Mouse (Mus musculus) central nervous system, embryonic 11.5 days (tissue): ENCODE data around the gene Olfml2a. TPM values are rescaled to one million over a fixed set of nuclear protein-coding genes. Genes with fewer than 3 reads are reported as not detected.

Experiments used
- polyA plus RNA-seq: library from polyadenylated mRNA; depleted of rRNA; stranded (reverse); fragments of >200 nt; gene quantifications from 2 replicates; pipeline ENCODE4 v1.2.3, GENCODE M21; 2012; rRNA removed

The Olfml2a gene
- polyA plus RNA-seq: 2.3 and 3.2 TPM in 2 replicates

DNA sequence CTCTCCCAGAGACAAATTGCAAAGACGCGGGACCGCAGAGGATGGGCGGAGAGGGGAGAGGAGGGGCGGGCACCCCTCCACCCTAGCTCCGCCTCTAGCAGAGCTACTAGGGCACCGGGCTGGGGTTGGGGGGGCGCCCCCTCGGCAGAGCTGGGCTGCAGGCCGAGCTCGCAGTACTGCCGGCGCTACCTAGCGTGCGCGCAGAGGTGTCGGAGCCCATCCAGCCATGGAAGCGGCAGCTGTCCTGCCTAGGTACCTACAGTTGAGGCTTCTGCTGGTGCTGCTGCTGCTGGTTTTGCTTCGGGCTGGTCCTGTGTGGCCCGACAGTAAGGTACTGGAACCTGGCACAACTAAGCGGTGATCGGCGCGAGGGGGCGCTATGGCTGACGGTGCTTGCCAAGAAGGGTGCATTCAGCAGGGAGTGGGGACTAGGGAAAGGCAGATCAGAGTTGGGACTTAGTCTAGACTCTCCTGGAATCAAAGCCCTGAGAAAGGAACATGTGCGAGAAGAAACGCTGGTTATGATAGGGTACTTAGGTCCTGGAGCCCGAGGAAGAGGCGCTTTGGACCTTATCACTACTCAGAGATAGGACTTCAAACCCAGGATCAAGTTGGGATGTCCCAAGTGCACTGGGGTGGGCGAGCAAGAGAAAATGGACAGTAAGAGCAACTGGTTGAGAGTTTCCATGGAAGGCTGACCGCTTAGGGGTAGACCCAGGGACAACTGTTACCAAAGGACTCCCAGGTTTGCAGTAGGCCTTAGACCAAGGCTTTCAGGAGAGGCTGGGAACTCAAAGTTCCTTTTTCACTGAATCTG is at the start of gene Olfml2a:
Gene Olfml2a (plus strand): TSS at position 128 of the 817 bp plus-strand sequence.

DNA sequence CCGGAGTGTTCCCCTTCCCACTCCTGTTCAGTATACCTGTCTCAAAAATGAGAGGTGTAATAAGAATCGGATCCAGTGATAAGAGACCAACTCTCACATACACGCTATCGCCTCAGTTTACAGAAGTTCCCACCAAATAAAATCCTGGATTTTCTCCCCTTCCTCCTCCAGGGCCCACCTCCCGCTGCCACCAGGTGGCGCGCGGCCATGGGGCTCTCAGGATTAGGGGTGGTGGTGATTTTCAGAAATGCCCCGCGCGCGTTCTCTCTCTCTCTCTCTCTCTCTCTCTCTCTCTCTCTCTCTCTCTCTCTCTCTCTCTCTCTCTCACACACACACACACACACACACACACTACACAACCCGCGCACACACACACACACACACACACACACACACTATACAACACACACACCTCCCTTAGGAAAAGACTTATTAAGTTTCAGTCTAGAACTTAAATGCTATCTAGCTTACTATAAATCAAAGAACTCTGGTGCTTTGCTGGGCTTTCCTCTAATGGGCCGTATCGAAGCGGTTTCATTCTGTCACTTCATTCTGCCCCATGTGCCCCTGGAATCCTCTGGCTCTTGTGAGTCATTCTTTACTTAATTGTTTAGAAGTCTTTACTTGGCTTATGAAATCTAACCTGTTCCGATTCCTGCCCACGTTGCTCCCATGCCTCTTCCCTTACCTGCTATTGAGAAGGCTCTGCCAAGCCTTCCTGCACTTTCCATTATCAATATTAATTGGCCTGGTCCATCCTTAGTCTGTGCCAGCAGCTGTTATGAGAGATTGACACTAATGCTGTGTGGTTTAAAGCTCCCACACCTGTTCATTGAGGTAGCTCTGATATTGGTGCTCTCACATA is 4.4 kb upstream of the Olfml2a start, which contains the start of gene Nr6a1:
Gene Nr6a1 (minus strand): TSS at position 574 of the 865 bp plus-strand sequence.

DNA sequence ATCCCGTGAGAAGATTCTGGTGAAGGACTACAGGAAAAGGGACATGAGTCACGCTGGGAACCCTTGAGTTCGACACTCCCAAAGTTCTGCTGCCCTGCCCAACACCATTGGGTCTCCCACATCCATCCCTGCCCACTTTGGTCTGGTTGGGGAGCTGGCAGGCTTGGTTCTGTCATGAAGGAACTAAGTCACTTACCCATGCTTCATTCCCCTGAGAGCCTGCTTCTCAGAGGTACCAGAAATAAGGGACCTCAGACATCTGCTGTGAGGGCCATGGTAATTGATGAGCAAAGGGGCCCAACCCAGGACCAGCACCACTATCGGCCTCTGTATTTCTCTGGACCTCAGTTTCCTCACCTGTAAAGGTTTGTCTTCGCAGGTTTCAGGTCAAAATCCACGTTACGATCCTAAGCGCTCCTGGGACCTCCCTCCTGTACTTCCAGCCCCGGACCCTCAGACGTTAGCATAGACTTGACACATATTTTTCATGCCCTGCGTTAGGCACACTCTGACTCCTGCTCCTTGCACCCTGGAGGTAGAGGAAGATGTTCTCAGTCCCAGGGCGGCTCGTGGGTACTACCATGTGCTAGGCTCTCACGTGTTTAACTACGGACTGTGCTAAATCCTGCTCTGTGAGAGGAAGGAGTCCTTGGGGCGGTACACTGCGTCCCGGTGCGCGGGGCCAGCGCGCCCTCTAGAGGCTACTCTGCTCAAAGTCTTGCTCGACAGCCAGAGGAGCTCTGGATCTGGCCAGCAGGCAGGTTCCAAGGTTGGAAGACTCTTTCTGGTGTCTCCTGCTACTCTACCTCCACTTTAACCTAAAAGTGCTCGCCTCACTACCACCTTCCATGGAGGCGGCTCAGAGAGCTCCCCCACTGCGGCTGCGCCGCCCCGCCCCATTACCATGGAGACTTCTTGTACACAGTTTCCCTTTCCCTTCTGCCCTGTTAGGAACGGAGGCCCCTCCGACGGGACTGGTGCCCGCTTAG is 65.9 kb downstream of the Olfml2a start, which contains the start of gene Wdr38:
Gene Wdr38 (plus strand): TSS at position 91 of the 989 bp plus-strand sequence.

DNA sequence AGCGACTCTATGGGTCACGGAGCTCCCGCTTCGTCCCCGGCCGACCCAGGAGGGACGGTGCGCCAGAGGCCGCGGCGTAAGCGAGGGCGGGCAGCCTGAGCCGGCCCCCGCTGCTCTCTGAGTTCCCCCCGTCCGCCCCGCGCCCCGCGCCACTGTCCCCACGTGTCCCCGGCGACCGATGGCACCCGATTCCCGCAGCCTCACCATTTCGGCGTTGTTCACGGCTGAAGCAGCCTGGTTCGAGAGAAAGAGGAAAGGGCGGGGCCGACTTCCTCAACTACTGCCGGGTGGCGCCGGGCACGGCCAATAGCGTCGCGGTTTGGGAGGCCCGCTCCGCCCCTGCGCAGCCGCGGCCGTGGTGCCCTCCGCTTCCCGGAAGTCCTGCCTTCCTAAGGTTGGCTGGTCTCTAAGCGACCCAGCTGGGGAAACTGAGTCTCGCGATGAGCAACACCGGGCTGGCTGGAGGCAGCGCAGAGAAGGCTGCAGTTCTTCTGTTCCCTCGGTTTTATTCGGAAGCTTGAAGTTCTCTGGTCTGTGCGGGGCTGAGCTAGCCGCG is 73.2 kb downstream of the Olfml2a start, which contains the start of gene Arpc5l:
Gene Arpc5l (plus strand): TSS at position 469 of the 556 bp plus-strand sequence.

DNA sequence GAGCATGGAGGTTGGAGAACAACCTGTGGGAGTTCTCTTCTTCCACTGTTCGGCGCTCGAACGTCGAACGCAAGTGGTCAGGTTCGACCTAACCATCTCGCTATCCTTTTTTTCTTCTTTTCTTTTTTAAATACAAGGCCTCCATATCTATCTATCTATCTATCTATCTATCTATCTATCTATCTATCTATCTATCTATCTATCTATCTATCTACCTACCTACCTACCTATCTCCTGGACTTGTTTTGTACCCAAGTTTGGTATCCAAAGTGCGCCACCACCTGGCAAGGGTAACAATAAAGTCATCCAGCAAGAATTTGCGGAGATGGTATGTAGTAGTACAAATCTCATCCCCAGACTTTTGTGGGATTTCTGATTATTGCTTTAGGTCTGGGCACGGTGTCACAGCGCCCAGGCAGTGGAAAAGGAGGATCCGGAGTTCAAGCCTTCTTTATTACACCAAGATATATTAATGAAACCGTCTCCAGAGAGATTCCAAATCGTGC is 73.8 kb downstream of the Olfml2a start, which contains the start of gene Rpl35:
Gene Rpl35 (minus strand): TSS at position 51 of the 506 bp plus-strand sequence.

Other genes with a start within 250 kb of the Olfml2a start
- gene Nr5a1, start 217.4 kb upstream of the Olfml2a start, polyA plus RNA-seq: 0.14 and 0.53 TPM in 2 replicates
- gene Nr6a1, start 4.3 kb upstream of the Olfml2a start, polyA plus RNA-seq: 3.7 and 5.0 TPM in 2 replicates
- 0.65 and 0.87 TPM in 2 replicates for gene Wdr38, start 65.5 kb downstream of the Olfml2a start, polyA plus RNA-seq
- gene Arpc5l, start 73.4 kb downstream of the Olfml2a start, polyA plus RNA-seq: 68.0 and 101 TPM in 2 replicates
- 817 and 836 TPM in 2 replicates for gene Rpl35, start 73.6 kb downstream of the Olfml2a start, polyA plus RNA-seq
- 31.9 and 39.1 TPM in 2 replicates for gene Golga1, start 133.6 kb downstream of the Olfml2a start, polyA plus RNA-seq